Mouse (Mus musculus) heart, postnatal 36 days (tissue): ENCODE results near the gene Cacna2d1. TPM values are rescaled to one million over a fixed set of nuclear protein-coding genes. Genes with fewer than 3 reads are reported as not detected.

Experiments used
- DNase-seq, 2 experiments: peaks; one replicate each; pipeline ENCODE4 v3.0.0; 2021 to 2022
- intact Hi-C: fragments of 180-260 bp; cut with DNase I; formaldehyde crosslinking; loops from one replicate; pipeline ENCODE4 v1.15.1; 2025
- total RNA-seq, 2 experiments: library from RNA; stranded (reverse); gene quantifications; 2 replicates each; pipeline ENCODE4 v1.2.3; 2021

Cacna2d1 gene
- total RNA-seq, 2 experiments from 2014 or later: 95.3 to 107 TPM

DNA sequence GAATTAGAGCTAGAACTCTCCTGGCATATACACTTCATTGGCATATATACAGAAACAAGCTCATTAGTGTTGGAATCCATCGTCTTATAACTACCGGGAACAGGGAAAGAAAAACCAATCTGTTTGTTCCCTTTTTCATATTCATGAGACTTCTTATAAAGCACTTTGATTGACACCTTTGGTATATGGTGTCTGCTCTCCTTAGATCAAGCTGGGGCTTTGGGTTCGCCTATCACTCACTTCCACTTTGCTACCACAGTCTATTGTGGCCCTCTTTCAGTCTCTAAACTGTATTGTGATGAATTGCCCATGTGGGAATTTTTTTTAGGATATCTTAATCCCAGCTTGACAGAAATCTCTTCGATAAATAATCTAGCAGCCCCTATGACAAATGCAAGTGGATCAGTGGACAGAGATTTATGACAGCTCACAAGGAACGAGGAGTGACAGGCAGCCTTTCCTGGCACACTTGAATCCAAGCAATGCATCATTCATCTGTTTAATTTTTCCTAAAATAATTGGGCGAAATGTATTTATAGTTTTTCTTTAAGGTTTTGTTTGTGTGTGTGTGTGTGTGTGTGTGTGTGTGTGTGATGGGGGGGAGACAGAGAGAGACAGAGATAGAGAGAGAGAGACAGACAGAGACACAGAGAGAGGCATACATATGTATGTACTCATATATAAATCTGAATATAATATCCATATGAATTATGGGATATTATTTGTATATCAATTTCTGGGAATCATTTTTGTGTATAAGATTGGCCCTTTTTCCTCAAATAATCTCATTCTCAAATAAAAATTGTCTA lies 200.0 kb downstream of the Cacna2d1 start:
- intact Hi-C loops: no loop called here
- no peak for DNase-seq

DNA sequence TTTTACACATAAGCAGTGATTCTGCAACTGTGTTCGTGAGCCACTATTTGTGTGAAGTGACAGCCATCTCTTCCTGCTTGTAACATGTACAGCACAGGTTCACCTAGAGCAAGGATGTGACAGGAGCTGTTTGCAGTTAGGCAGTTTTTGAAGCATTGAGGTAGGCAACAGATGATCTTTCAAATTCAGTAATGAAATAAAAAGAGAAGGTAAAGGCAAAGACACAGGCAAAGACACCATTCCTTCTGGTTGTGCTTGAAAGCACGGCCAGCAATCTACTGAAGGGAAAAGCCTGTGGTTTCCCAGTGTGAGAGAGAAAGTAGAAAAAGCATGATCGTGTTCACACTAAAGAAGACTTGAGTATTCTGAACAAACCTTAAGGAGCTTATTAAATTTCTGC lies 201.5 kb downstream of the Cacna2d1 start:
- no peak for DNase-seq
- intact Hi-C loops: no loop called here

DNA sequence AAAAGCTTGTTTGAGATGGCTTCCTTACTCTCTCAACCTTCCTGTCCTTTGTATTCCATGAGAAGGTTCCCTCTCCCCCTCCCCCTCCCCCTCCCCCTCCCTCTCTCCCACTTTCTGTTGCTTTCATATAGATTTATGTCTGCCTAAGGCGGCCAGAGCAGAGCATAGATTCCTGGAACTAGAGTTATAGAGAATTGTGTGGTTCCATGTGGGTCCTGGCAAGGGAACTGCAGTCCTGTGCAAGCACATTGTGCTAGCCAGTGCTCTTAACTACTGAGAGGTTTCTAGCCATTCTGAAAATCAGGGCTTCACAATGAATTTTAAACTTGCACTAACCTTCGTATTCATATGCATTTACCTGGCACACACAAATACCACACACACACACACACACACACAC lies 202.3 kb downstream of the Cacna2d1 start:
- no peak for DNase-seq
- intact Hi-C loops: no loop called here

GRCm38 (mm10) chr5:16146602-16147001 lies 212.1 kb downstream of the Cacna2d1 start:
- intact Hi-C loops: no loop called here
- DNase-seq: no peak

GRCm38 (mm10) chr5:16155375-16156284 lies 221.1 kb downstream of the Cacna2d1 start:
- no peak for DNase-seq
- intact Hi-C loops: no loop called here

- DNase-seq: no peak
- intact Hi-C loops: no loop called here
Observed at GRCm38 (mm10) chr5:16163270-16163669, 228.8 kb downstream of the Cacna2d1 start.

GRCm38 (mm10) chr5:16166117-16166867 lies 231.8 kb downstream of the Cacna2d1 start:
- no peak for DNase-seq
- intact Hi-C loops: no loop called here

DNA sequence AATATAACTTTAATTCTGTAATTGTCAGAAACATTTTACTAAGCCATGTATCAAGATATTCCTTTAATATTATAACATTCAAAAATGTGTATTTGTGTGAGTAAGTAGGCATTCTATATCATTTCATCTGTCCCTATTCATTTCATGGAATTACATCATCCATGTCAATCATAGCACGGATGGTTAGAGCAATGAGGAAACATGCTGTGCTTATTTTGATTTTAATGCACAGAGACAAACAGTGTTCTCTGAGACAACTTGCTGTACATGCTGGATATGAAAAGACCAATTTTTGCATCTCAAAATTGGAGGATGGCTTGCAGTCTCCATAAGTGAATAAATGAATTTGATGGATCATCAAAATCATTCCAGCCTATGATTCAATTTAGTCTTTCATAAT lies 232.4 kb downstream of the Cacna2d1 start:
- intact Hi-C loops: no loop called here
- DNase-seq: no peak

- intact Hi-C loops: no loop called here
Observed at GRCm38 (mm10) chr5:16181041-16181440, 246.6 kb downstream of the Cacna2d1 start.

GRCm38 (mm10) chr5:16184064-16184463 lies 249.6 kb downstream of the Cacna2d1 start:
- DNase-seq: no peak
- intact Hi-C loops: no loop called here

More at GRCm38 (mm10) chr5:16181041-16181440, 246.6 kb downstream of the Cacna2d1 start:
- DNase-seq: no peak

DNA sequence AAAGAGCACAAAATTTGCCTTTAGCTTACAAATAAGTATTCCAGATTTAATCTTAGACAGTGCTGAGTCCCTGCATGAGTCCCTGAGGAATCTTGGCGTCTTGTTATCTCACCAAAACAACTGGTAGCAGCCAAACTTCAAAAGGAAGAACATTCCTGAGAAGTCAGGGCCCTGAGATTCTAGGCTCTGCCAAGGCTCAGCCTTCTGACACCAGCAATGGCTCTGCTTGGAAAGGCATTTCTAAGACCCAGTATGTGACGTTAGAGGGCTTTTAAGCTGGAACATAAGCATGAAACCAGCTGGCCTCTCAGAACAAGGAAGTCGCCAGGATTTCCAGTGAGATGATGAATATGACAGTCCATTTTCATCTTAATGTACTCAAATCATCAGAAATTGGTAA lies 253.4 kb downstream of the Cacna2d1 start:
- peak in 1 of 2 experiments; percentile 12 for DNase-seq

GRCm38 (mm10) chr5:16189878-16190277 lies 255.4 kb downstream of the Cacna2d1 start:
- DNase-seq: no peak
- intact Hi-C loops: no loop called here

More for the DNA sequence above, 253.4 kb downstream of the Cacna2d1 start:
- intact Hi-C loops: no loop called here

DNA sequence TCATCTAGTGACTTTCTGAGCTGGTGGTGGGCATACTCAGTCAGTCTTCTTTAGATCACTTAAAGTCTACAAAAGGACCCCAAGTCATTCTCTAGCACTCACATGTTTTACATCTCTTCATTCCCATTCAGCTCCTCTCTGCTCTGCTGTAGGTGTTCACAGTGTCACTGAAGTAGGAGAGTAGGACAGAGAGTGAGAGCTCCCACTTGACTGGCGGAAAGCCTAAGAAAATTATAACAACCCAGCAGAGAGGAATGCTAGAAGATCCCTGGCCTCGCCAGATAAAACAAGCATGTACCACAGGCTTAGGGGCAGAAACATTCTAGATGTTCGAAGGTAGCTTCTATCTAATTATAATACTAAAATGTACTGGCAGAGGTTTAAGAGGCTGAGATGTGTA lies 256.7 kb downstream of the Cacna2d1 start:
- DNase-seq: no peak
- intact Hi-C loops: no loop called here

DNA sequence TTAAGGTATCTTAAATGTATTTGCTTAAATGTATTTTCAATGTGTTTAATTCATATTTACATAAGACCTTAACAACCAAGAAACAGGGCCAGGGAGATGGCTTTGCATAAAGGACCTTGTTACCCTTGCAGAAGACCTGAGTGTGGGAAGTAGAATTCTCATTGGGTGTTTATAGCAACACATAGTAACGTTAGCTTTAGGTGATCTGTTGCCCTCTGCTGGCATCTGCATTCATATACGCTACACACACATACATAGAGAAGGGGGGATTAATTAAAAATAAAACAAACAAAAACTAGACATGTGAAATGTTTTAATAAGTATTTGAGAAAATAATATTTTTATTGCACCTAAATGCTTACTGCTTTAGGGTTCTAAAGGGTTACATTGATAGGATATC lies 265.3 kb downstream of the Cacna2d1 start:
- intact Hi-C loops: loop anchor here (5.0 kb wide), 1 partner anchor 363 kb away; no protein-coding TSS in a partner anchor
- DNase-seq: no peak

DNA sequence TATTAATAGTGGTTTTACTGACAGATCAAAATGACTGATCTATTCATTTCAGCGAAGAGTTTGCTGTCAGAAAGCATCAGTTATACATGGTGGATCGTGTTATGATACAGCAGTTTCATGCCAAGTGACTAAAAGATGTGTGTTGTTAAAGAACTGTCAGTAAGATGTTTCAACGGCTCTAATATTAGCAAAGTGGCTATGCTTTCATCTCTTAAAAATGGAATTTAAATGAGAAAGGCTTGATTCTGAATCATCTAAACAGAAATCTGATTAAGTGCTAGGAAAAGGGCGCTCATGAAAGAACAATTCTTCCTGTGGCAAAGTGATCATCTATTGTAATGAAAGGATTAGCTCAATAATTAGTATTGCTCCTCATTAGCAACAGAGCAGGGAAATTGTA lies 287.5 kb downstream of the Cacna2d1 start:
- no peak for DNase-seq
- intact Hi-C loops: no loop called here

- DNase-seq: no peak
- intact Hi-C loops: no loop called here
Observed at GRCm38 (mm10) chr5:16225359-16225758, 290.9 kb downstream of the Cacna2d1 start.

GRCm38 (mm10) chr5:16229384-16229783 lies 294.9 kb downstream of the Cacna2d1 start:
- intact Hi-C loops: no loop called here
- peak in 1 of 2 experiments; percentile 11 for DNase-seq

GRCm38 (mm10) chr5:16231477-16231876 lies 297.0 kb downstream of the Cacna2d1 start:
- no peak for DNase-seq
- intact Hi-C loops: no loop called here

DNA sequence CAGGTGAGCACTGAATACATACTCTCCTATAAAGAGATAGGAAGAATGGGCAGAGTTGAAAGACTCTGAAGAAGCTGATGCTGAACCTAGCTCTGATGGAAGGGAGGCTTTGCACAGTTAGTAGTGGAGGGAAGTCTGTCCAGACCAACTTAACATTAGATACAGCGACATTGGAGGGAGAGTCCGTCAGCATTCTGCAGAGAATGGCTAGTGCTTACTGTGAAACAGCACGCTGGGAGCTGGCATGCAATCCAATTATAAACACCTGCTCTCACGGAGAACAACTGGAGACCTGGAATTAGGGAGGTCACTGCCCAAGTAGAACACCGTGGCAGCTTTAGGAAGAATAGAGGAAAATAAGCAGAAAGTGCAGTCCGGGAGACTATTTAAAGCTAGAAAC lies 300.4 kb downstream of the Cacna2d1 start:
- DNase-seq: no peak
- intact Hi-C loops: no loop called here

DNA sequence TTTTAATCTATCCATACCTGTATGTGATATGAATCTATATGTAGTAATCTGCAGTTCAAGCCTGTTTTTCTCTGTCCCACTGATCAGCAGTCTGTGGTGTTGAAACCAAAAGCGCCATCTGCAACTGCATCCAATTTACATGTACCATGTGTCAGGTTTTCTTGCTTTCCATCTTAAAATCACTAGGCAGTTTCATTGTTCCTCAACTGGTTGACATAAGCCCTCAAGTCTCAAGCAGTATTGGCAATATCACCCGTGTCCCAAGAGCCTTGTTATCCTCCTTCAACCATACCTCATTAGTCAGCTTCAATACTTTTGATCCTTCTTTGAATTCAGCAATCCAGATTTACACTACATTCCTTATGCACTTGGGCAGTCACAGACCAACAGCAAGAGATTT lies 301.4 kb downstream of the Cacna2d1 start:
- intact Hi-C loops: no loop called here
- DNase-seq: no peak

GRCm38 (mm10) chr5:16236608-16237007 lies 302.1 kb downstream of the Cacna2d1 start:
- no peak for DNase-seq
- intact Hi-C loops: no loop called here
